Mouse (Mus musculus) ES-E14 (cell line): Measurements from ENCODE around the gene Appbp2.

Experiments
- MAFK ChIP-seq: IDR thresholded peaks from 2 replicates; pipeline ENCODE4 v1.6.1; 2014; ENCODE audit warnings: mild to moderate bottlenecking, low read depth, low read length, inconsistent platforms; ENCODE audit not compliant: insufficient read depth
- ZC3H11A ChIP-seq: IDR thresholded peaks from 2 replicates; pipeline ENCODE4 v1.6.1; 2012; ENCODE audit warnings: low read depth, mild to moderate bottlenecking, inconsistent platforms, low read length, borderline replicate concordance

DNA sequence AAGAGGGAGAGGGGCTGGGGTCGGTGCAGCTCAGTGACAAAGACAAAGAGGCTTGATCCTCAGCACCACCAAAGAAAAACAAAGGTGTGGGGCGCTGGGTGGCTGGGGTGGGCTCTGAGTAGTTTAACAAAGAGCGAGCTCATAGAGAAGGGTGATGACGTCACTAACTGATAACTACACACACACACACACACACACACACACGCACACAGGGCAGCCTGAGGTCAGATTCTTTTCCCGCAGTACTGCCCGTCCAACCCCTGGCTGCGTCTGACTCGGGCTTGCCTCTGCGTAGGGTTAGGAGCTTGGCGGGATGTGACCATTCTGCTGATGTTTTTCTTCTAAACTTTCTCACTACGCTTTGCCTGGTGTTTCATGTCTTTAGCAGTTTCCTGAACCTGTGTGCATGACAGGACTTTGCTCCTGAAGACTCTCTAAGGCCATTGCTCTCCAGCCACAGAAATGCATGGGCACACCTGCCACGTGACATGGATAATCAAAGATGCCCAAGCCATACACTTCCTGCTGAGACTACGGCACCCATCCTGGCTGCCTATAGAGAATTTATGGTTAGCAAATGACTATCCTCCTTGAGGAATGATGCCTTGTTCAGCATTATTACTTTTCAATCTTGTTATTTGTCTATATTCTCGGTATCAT, 46.4 kb upstream of the Appbp2 start:
- no peak for TF ChIP-seq ZC3H11A
- no peak for TF ChIP-seq MAFK
